Mouse (Mus musculus): Measurements from ENCODE around the gene Bcl9. TPM values are rescaled to one million over a fixed set of nuclear protein-coding genes. Genes with fewer than 3 reads are reported as not detected.

Bcl9 gene
- total RNA-seq, 2 experiments from 2014 or later: 58.7 to 60.7 TPM

- DNase-seq (ENCODE audit: low spot score in 2 of 2): no peak
Measured at GRCm38 (mm10) chr3:97178885-97179284, 118.8 kb downstream of the Bcl9 start.

- DNase-seq (ENCODE audit: low spot score in 2 of 2): no peak
Measured at GRCm38 (mm10) chr3:97172632-97173031, 125.1 kb downstream of the Bcl9 start.

GRCm38 (mm10) chr3:97172231-97172630 lies 125.5 kb downstream of the Bcl9 start:
- no peak for DNase-seq (ENCODE audit: low spot score in 2 of 2)

GRCm38 (mm10) chr3:97171531-97171930 lies 126.2 kb downstream of the Bcl9 start:
- no peak for DNase-seq (ENCODE audit: low spot score in 2 of 2)

- DNase-seq (ENCODE audit: low spot score in 2 of 2): no peak
Measured at GRCm38 (mm10) chr3:97167126-97167525, 130.6 kb downstream of the Bcl9 start.

GRCm38 (mm10) chr3:97164477-97164876 lies 133.2 kb downstream of the Bcl9 start:
- DNase-seq (ENCODE audit: low spot score in 2 of 2): no peak

GRCm38 (mm10) chr3:97161773-97162172 lies 135.9 kb downstream of the Bcl9 start:
- DNase-seq (ENCODE audit: low spot score in 2 of 2): no peak

- peak; percentile 25 to 28 for DNase-seq (ENCODE audit: low spot score in 2 of 2)
Measured at GRCm38 (mm10) chr3:97160908-97161307, 136.8 kb downstream of the Bcl9 start.

GRCm38 (mm10) chr3:97159986-97160385 lies 137.7 kb downstream of the Bcl9 start:
- DNase-seq (ENCODE audit: low spot score in 2 of 2): no peak

GRCm38 (mm10) chr3:97159509-97159850 lies 138.2 kb downstream of the Bcl9 start:
- no peak for DNase-seq (ENCODE audit: low spot score in 2 of 2)

GRCm38 (mm10) chr3:97158611-97159508 lies 138.9 kb downstream of the Bcl9 start, which contains the start of gene Acp6:
Acp6 (plus strand) TSS chr3:97158777.
- DNase-seq (ENCODE audit: low spot score in 2 of 2): peak; percentile 89 to 95

GRCm38 (mm10) chr3:97157958-97158599 lies 139.6 kb downstream of the Bcl9 start:
- peak; percentile 88 to 96 for DNase-seq (ENCODE audit: low spot score in 2 of 2)

GRCm38 (mm10) chr3:97157308-97157707 lies 140.4 kb downstream of the Bcl9 start:
- no peak for DNase-seq (ENCODE audit: low spot score in 2 of 2)

GRCm38 (mm10) chr3:97156431-97156830 lies 141.3 kb downstream of the Bcl9 start:
- no peak for DNase-seq (ENCODE audit: low spot score in 2 of 2)

Other genes with a start within 250 kb of the Bcl9 start
- gene Acp6, start 139.1 kb downstream of the Bcl9 start, total RNA-seq (2021): 10 to 100 TPM; 30.9 to 31.6 TPM
- not detected for gene Olfr1402, start 124.1 kb upstream of the Bcl9 start, total RNA-seq (2021)